18 mouse cellular contexts compared by ENCODE assay signal in the genomic region with DNA sequence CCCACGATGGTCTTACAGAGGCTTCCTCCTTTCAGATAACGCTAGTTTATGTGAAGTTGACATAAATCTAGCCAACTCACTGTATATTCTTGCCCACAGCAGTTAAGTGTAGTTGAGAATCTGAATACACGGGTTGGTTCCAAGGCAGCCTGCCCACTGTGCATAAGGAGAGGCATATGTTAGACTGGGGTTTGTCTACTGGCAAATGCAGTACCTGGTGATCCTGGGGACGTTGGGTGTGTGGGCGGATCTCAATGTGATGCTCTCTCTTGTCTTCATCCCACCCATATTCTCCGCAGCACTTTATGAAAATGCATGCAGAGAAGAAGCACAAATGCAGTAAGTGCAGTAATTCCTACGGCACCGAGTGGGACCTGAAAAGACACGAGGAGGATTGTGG. TPM values are rescaled to one million over a fixed set of nuclear protein-coding genes. Genes with fewer than 3 reads are reported as not detected.
DNase-seq lines count a peak whose midpoint lies in the region; ATAC-seq and TF ChIP-seq lines count a peak whose summit lies in the region.
"Had no signal": no experiment of that assay in that cellular context is flagged by ENCODE, and none has a peak within 500 bp of the region (broad histone marks: within the 10 kb centered on the region; RNA-seq: fewer than 3 reads in every experiment).

No protein-coding gene starts in this region.

- WGBS in forebrain, embryonic 14.5 days, result 94% methylated on average over 9 of the region's 9 CpGs

- no peak overlapping the region for H3K9ac ChIP-seq in forebrain, embryonic 14.5 days (ENCODE audit: low read length)
- H3K9ac ChIP-seq: embryonic facial prominence, embryonic 15.5 days; forebrain, embryonic 13.5 days; lung, embryonic 14.5 days; midbrain, embryonic 15.5 days had no signal

- H3K27ac ChIP-seq in left cerebral cortex, adult 2 months, result peak overlapping the region; percentile 30; the same call in 1 of the 2 replicates
- H3K27ac ChIP-seq in forebrain, embryonic 14.5 days (ENCODE audit: low read depth, low read length), result no peak overlapping the region
- H3K27ac ChIP-seq: embryonic facial prominence, embryonic 15.5 days; forebrain, embryonic 13.5 days; heart, embryonic 10.5 days; midbrain, embryonic 15.5 days had no signal

- H3K9me3 ChIP-seq in forebrain, embryonic 14.5 days (replicated peaks; ENCODE audit: control insufficient read depth, low read length), result no peaks in the 10 kb centered on the region
- H3K9me3 ChIP-seq: embryonic facial prominence, embryonic 15.5 days; forebrain, embryonic 13.5 days; heart, embryonic 10.5 days; midbrain, embryonic 15.5 days had no signal

- DNase-seq in layer of hippocampus, adult 18-20 months (ENCODE audit: low spot score in 2 of 2), result peak; percentile 74 to 93
- DNase-seq in left cerebral cortex, adult 2 months (ENCODE audit: extremely low spot score in 1 of 2, low spot score in 2 of 2), result peak; percentile 59 to 83
- peak; percentile 76 for DNase-seq in right cerebral cortex, postnatal 14 days
- DNase-seq in cerebellum, postnatal 25 days, result no peak
- no peak for DNase-seq in adrenal gland, postnatal 14 days
- DNase-seq in forebrain, embryonic 14.5 days (ENCODE audit: low spot score), result no peak
- DNase-seq: B cell, adult 2 months; cerebellum, adult 2 months; gastrocnemius, postnatal 25 days; kidney, adult 9 months; lung, embryonic 14.5 days; thymus, postnatal 14 days had no signal

- H3K27me3 ChIP-seq in forebrain, embryonic 14.5 days (replicated peaks; ENCODE audit: control insufficient read depth, insufficient read depth, low read length), result no peaks in the 10 kb centered on the region
- H3K27me3 ChIP-seq: embryonic facial prominence, embryonic 15.5 days; forebrain, embryonic 13.5 days; midbrain, embryonic 15.5 days had no signal

- H3K4me2 ChIP-seq in forebrain, embryonic 14.5 days (ENCODE audit: low read length), result no peak overlapping the region
- H3K4me2 ChIP-seq: embryonic facial prominence, embryonic 15.5 days; forebrain, embryonic 13.5 days; lung, embryonic 14.5 days; midbrain, embryonic 15.5 days had no signal

- ATAC-seq in frontal cortex, adult (ENCODE audit: low TSS enrichment), result peak; percentile 95
- no peak for ATAC-seq in forebrain, embryonic 14.5 days
- ATAC-seq: forebrain, embryonic 13.5 days; hindbrain, embryonic 16.5 days; midbrain, embryonic 15.5 days had no signal

- no peak for TF ChIP-seq CTCF in left cerebral cortex, adult 2 months (IDR thresholded peaks at IDR 0.05)

- intact Hi-C loops in left cerebral cortex, adult 2 months (cut with DNase I), result loop anchor here (2.0 kb wide), 1 partner anchor 334 kb away; no protein-coding TSS in a partner anchor

- no peak overlapping the region for H3K4me3 ChIP-seq in left cerebral cortex, adult 2 months
- H3K4me3 ChIP-seq in forebrain, embryonic 14.5 days (ENCODE audit: low read depth, low read length), result no peak overlapping the region
- H3K4me3 ChIP-seq: embryonic facial prominence, embryonic 15.5 days; forebrain, embryonic 13.5 days; heart, embryonic 10.5 days; midbrain, embryonic 15.5 days had no signal

- H3K36me3 ChIP-seq in forebrain, embryonic 14.5 days (ENCODE audit: control insufficient read depth, insufficient read depth, low read length), result peaks cover 56% of the 10 kb centered on the region

- H3K4me1 ChIP-seq in forebrain, embryonic 14.5 days (ENCODE audit: control insufficient read depth, insufficient read depth, low read length), result no peaks in the 10 kb centered on the region
- H3K4me1 ChIP-seq: midbrain, embryonic 15.5 days had no signal

RNA-seq across cellular contexts. Expression of a gene that starts 11.2 kb away (rescaled TPM):
- total RNA-seq in layer of hippocampus, adult 18-20 months (2021), result 10 to 100 TPM; 43.9 to 47.8 TPM
- 10 to 100 TPM; 73.9 to 76.0 TPM for total RNA-seq in left cerebral cortex, adult 2 months (2021)
- 17.7 and 20.2 TPM in 2 replicates for total RNA-seq in adrenal gland, postnatal 14 days (2021)
- polyA plus RNA-seq in forebrain, embryonic 14.5 days (2014; fragmentation: Nextera tagmentation; extraction: Ambion mirVana), result 16.4 and 16.9 TPM in 2 replicates

RNA-seq across cellular contexts. Expression of a gene that starts 24.3 kb away (rescaled TPM):
- total RNA-seq in layer of hippocampus, adult 18-20 months (2021), result 10 to 100 TPM in 1 of 2 experiments, 1 to 10 TPM in 1; 9.1 to 10.4 TPM
- total RNA-seq in left cerebral cortex, adult 2 months (2021), result 10 to 100 TPM; 11.5 to 14.3 TPM
- total RNA-seq in adrenal gland, postnatal 14 days (2021), result 1.0 and 1.3 TPM in 2 replicates
- polyA plus RNA-seq in forebrain, embryonic 14.5 days (2014; fragmentation: Nextera tagmentation; extraction: Ambion mirVana), result 3.9 TPM in 2 replicates

RNA-seq across cellular contexts. Expression of a gene that starts 32.9 kb away (rescaled TPM):
- total RNA-seq in layer of hippocampus, adult 18-20 months (2021), result 1 to 10 TPM in 1 of 2 experiments, under 1 TPM in 1; 0.81 to 1.2 TPM
- 1 to 10 TPM in 1 of 2 experiments, under 1 TPM in 1; 0.97 to 2.0 TPM for total RNA-seq in left cerebral cortex, adult 2 months (2021)
- total RNA-seq in adrenal gland, postnatal 14 days (2021), result 6.5 and 6.9 TPM in 2 replicates
- polyA plus RNA-seq in forebrain, embryonic 14.5 days (2014; fragmentation: Nextera tagmentation; extraction: Ambion mirVana), result 18.5 and 23.7 TPM in 2 replicates

RNA-seq across cellular contexts. Expression of a gene that starts 33.2 kb away (rescaled TPM):
- total RNA-seq in layer of hippocampus, adult 18-20 months (2021), result 10 to 100 TPM; 11.6 to 14.7 TPM
- total RNA-seq in left cerebral cortex, adult 2 months (2021), result 10 to 100 TPM; 19.2 to 20.8 TPM
- 45.4 and 50.7 TPM in 2 replicates for total RNA-seq in adrenal gland, postnatal 14 days (2021)
- polyA plus RNA-seq in forebrain, embryonic 14.5 days (2014; fragmentation: Nextera tagmentation; extraction: Ambion mirVana), result 43.1 and 52.6 TPM in 2 replicates

RNA-seq across cellular contexts. Expression of a gene that starts 38.9 kb away (rescaled TPM):
- total RNA-seq in layer of hippocampus, adult 18-20 months (2021), result 10 to 100 TPM; 43.9 to 50.1 TPM
- 10 to 100 TPM; 34.4 to 36.3 TPM for total RNA-seq in left cerebral cortex, adult 2 months (2021)
- 138 and 149 TPM in 2 replicates for total RNA-seq in adrenal gland, postnatal 14 days (2021)
- polyA plus RNA-seq in forebrain, embryonic 14.5 days (2014; fragmentation: Nextera tagmentation; extraction: Ambion mirVana), result 85.8 and 112 TPM in 2 replicates

Comparison
In these comparisons a context has a peak if more than half of its experiments do, and no peak if none do; other contexts are left out.
1. DNase-seq: peak in layer of hippocampus, adult 18-20 months (2 of 2), left cerebral cortex, adult 2 months (2 of 2) and right cerebral cortex, postnatal 14 days (single experiment); none in cerebellum, postnatal 25 days (0 of 2), adrenal gland, postnatal 14 days (single experiment) and forebrain, embryonic 14.5 days (single experiment).